Comparison of ENCODE assay signal across 8 mouse cellular contexts in genomic region chr13:28950623-28951491, GRCm38 (mm10). TPM values are rescaled to one million over a fixed set of nuclear protein-coding genes. Genes with fewer than 3 reads are reported as not detected.
A peak's percentile ranks its signal among the peaks of the same experiment; 100 is the strongest.
DNase-seq lines count a peak whose midpoint lies in the region; ATAC-seq and TF ChIP-seq lines count a peak whose summit lies in the region.

No protein-coding gene starts in this region.

- peaks cover 4% of the 10 kb centered on the region; the same call in 1 of the 2 replicates for H3K4me1 ChIP-seq in embryonic fibroblast, embryonic 13.5 days (ENCODE audit: control insufficient read depth, insufficient read depth, low read length)
- peaks cover 12% of the 10 kb centered on the region; the same call in 1 of the 2 replicates for H3K4me1 ChIP-seq in heart, postnatal 0 days (ENCODE audit: control insufficient read depth, insufficient read depth)
- H3K4me1 ChIP-seq in liver, postnatal 0 days (ENCODE audit: insufficient read depth) = peaks cover 12% of the 10 kb centered on the region

- peak overlapping the region; percentile 73 for H3K4me3 ChIP-seq in embryonic fibroblast, embryonic 13.5 days (ENCODE audit: insufficient read depth, low read length)
- H3K4me3 ChIP-seq in heart, postnatal 0 days (ENCODE audit: low read depth, low read length) = peak overlapping the region; percentile 90
- peak overlapping the region; percentile 60 for H3K4me3 ChIP-seq in liver, postnatal 0 days (ENCODE audit: low read depth, low read length)

- no peaks in the 10 kb centered on the region for H3K9me3 ChIP-seq in heart, postnatal 0 days (replicated peaks; ENCODE audit: control insufficient read depth, low read length)
- no peaks in the 10 kb centered on the region for H3K9me3 ChIP-seq in liver, postnatal 0 days (ENCODE audit: low read length)

- peak overlapping the region; percentile 97 for H3K27ac ChIP-seq in embryonic fibroblast, embryonic 13.5 days (ENCODE audit: insufficient read depth, low read length)
- H3K27ac ChIP-seq in heart, postnatal 0 days (ENCODE audit: low read depth) = peak overlapping the region; percentile 97
- H3K27ac ChIP-seq in liver, postnatal 0 days (ENCODE audit: low read depth) = peak overlapping the region; percentile 40

- no peak for ATAC-seq in heart, postnatal 0 days (ENCODE audit: insufficient read depth, low read depth)
- no peak for ATAC-seq in liver, postnatal 0 days

- WGBS in heart, postnatal 0 days = under 1% methylated on average over 32 of the region's 32 CpGs
- whole genome bisulfite sequencing in liver, postnatal 0 days (ENCODE audit: insufficient replicate concordance) = 1% methylated on average over 32 of the region's 32 CpGs

- 0 out of 2 replicates have a peak, but pooled peaks cover 8% of the 10 kb centered on the region for H3K36me3 ChIP-seq in heart, postnatal 0 days (replicated peaks; ENCODE audit: control insufficient read depth, insufficient read depth, low read length)
- no peaks in the 10 kb centered on the region for H3K36me3 ChIP-seq in liver, postnatal 0 days (replicated peaks; ENCODE audit: insufficient read depth, low read length)

- no peak for TF ChIP-seq CTCF in embryonic fibroblast, embryonic 13.5 days (IDR thresholded peaks at IDR 0.05; ENCODE audit: borderline replicate concordance, insufficient read depth, low read length)
- no peak for TF ChIP-seq CTCF in heart, postnatal 0 days (IDR thresholded peaks at IDR 0.05; ENCODE audit: low read depth)
- TF ChIP-seq CTCF in liver, postnatal 0 days (IDR thresholded peaks at IDR 0.05; ENCODE audit: low read depth) = no peak

- peak overlapping the region; percentile 67 for H3K4me2 ChIP-seq in heart, postnatal 0 days (ENCODE audit: low read depth, low read length)
- H3K4me2 ChIP-seq in liver, postnatal 0 days (ENCODE audit: low read depth, low read length) = peak overlapping the region; percentile 69

- peak; percentile 72 for DNase-seq in 3T3-L1 (ENCODE audit: low read depth, low spot score)
- peak; percentile 63 for DNase-seq in adrenal gland, postnatal 14 days
- DNase-seq in heart, postnatal 0 days (ENCODE audit: low spot score) = peak; percentile 80
- peak; percentile 49 to 63 for DNase-seq in kidney, postnatal 25 days
- peak; percentile 23 for DNase-seq in liver, postnatal 0 days
- peak; percentile 43 for DNase-seq in ovary, postnatal 10 days (ENCODE audit: low spot score)
- DNase-seq in urinary bladder, postnatal 36 days (ENCODE audit: low spot score in 2 of 2) = peak; percentile 30 to 34

- H3K9ac ChIP-seq in heart, postnatal 0 days (replicated peaks; ENCODE audit: low read depth, low read length) = peak overlapping the region; percentile 95
- peak overlapping the region; percentile 67 for H3K9ac ChIP-seq in liver, postnatal 0 days (replicated peaks)

- no peak for TF ChIP-seq EP300 in heart, postnatal 0 days (IDR thresholded peaks at IDR 0.05; ENCODE audit: low read depth)
- no peak for TF ChIP-seq EP300 in liver, postnatal 0 days (IDR thresholded peaks at IDR 0.05; ENCODE audit: low read depth)

- 0 out of 2 replicates have a peak, but pooled peaks have one; percentile 6 for TF ChIP-seq POLR2A in embryonic fibroblast, embryonic 13.5 days (IDR thresholded peaks at IDR 0.05; ENCODE audit: low read depth, low read length)

- no peaks in the 10 kb centered on the region for H3K27me3 ChIP-seq in heart, postnatal 0 days (ENCODE audit: control insufficient read depth, insufficient read depth, low read length)
- peaks cover 33% of the 10 kb centered on the region for H3K27me3 ChIP-seq in liver, postnatal 0 days (ENCODE audit: insufficient read depth, low read length)

RNA-seq across cellular contexts. Expression of gene Sox4, which starts 2.7 kb away (rescaled TPM):
- 27.6 and 28.0 TPM in 2 replicates for total RNA-seq in adrenal gland, postnatal 14 days (2021)
- 78.8 and 116 TPM in 2 replicates for polyA plus RNA-seq in embryonic fibroblast, embryonic 13.5 days (2011; ENCODE audit: insufficient read length, low read depth, missing spikeins)
- 87.0 and 98.3 TPM in 2 replicates for total RNA-seq in heart, postnatal 0 days (2014; rRNA removed; ENCODE audit: low replicate concordance)
- polyA plus RNA-seq in heart, postnatal 0 days (2015; fragmentation: Nextera tagmentation; extraction: Ambion mirVana) = 44.5 and 55.5 TPM in 2 replicates
- polyA plus RNA-seq in liver, postnatal 0 days (2015; fragmentation: Nextera tagmentation; extraction: Ambion mirVana) = 3.6 and 4.1 TPM in 2 replicates

Comparison
In these comparisons a context has a peak if more than half of its experiments do, and no peak if none do; other contexts are left out.
1. DNase-seq: peak in every context shown above with its lines; median percentile 80 in heart, postnatal 0 days; 72 in 3T3-L1; 63 in adrenal gland, postnatal 14 days; 56 in kidney, postnatal 25 days; 43 in ovary, postnatal 10 days; 32 in urinary bladder, postnatal 36 days; 23 in liver, postnatal 0 days.
2. H3K27ac ChIP-seq: peak in every context shown above with its lines; median percentile 97 in embryonic fibroblast, embryonic 13.5 days; 97 in heart, postnatal 0 days; 40 in liver, postnatal 0 days.